Mouse (Mus musculus): ENCODE results near the gene Hnf4a. TPM values are rescaled to one million over a fixed set of nuclear protein-coding genes. Genes with fewer than 3 reads are reported as not detected.

The Hnf4a gene
- polyA plus RNA-seq, 1 experiment = 0.22 TPM

GRCm38 (mm10) chr2:163596057-163596872 lies 89.7 kb downstream of the Hnf4a start:
- no peaks in the 10 kb centered on the region for H3K27me3 ChIP-seq (ENCODE audit: control insufficient read depth, insufficient read depth, low read length)
- no peak overlapping the region for H3K4me3 ChIP-seq (ENCODE audit: extremely low read depth, insufficient read depth, insufficient read length)
- peak overlapping the region; percentile 43 for H3K27ac ChIP-seq (ENCODE audit: insufficient read depth, low read length)
- peaks cover 12% of the 10 kb centered on the region; the same call in 1 of the 2 replicates for H3K4me1 ChIP-seq (ENCODE audit: control insufficient read depth, insufficient read depth, insufficient read length)
- no peaks in the 10 kb centered on the region for H3K36me3 ChIP-seq (ENCODE audit: control insufficient read depth, insufficient read depth, low read length)
- no peak for DNase-seq (ENCODE audit: low read depth in 1 of 2, low spot score in 2 of 2)
- TF ChIP-seq POLR2A (IDR thresholded peaks at IDR 0.05; ENCODE audit: low read depth, low read length) = no peak
- TF ChIP-seq CTCF (IDR thresholded peaks at IDR 0.05; ENCODE audit: extremely low read depth, insufficient read depth, insufficient read length, insufficient replicate concordance) = no peak
- 42% methylated on average over 13 of the region's 13 CpGs for WGBS

GRCm38 (mm10) chr2:163596873-163597155 lies 90.2 kb downstream of the Hnf4a start:
- DNase-seq (ENCODE audit: low read depth in 1 of 2, low spot score in 2 of 2) = no peak
- H3K4me3 ChIP-seq (ENCODE audit: extremely low read depth, insufficient read depth, insufficient read length) = no peak overlapping the region
- TF ChIP-seq POLR2A (IDR thresholded peaks at IDR 0.05; ENCODE audit: low read depth, low read length) = no peak
- TF ChIP-seq CTCF (IDR thresholded peaks at IDR 0.05; ENCODE audit: extremely low read depth, insufficient read depth, insufficient read length, insufficient replicate concordance) = no peak
- 38% methylated on average over 3 of the region's 3 CpGs for WGBS
- no peaks in the 10 kb centered on the region for H3K27me3 ChIP-seq (ENCODE audit: control insufficient read depth, insufficient read depth, low read length)
- no peak overlapping the region for H3K27ac ChIP-seq (ENCODE audit: insufficient read depth, low read length)
- H3K36me3 ChIP-seq (ENCODE audit: control insufficient read depth, insufficient read depth, low read length) = no peaks in the 10 kb centered on the region
- peaks cover 14% of the 10 kb centered on the region; the same call in 1 of the 2 replicates for H3K4me1 ChIP-seq (ENCODE audit: control insufficient read depth, insufficient read depth, insufficient read length)

- H3K4me1 ChIP-seq (ENCODE audit: control insufficient read depth, insufficient read depth, insufficient read length) = peaks cover 14% of the 10 kb centered on the region; the same call in 1 of the 2 replicates
- H3K27me3 ChIP-seq (ENCODE audit: control insufficient read depth, insufficient read depth, low read length) = no peaks in the 10 kb centered on the region
- H3K4me3 ChIP-seq (ENCODE audit: extremely low read depth, insufficient read depth, insufficient read length) = no peak overlapping the region
- TF ChIP-seq CTCF (IDR thresholded peaks at IDR 0.05; ENCODE audit: extremely low read depth, insufficient read depth, insufficient read length, insufficient replicate concordance) = no peak
- no peak for TF ChIP-seq POLR2A (IDR thresholded peaks at IDR 0.05; ENCODE audit: low read depth, low read length)
- H3K36me3 ChIP-seq (ENCODE audit: control insufficient read depth, insufficient read depth, low read length) = no peaks in the 10 kb centered on the region
- 51% methylated on average over 4 of the region's 4 CpGs for WGBS
- H3K27ac ChIP-seq (ENCODE audit: insufficient read depth, low read length) = no peak overlapping the region
- peak; percentile 61 to 62 for DNase-seq (ENCODE audit: low read depth in 1 of 2, low spot score in 2 of 2)
Observed at GRCm38 (mm10) chr2:163597661-163598060, 91.1 kb downstream of the Hnf4a start.

GRCm38 (mm10) chr2:163599226-163599625 lies 92.6 kb downstream of the Hnf4a start:
- H3K36me3 ChIP-seq (ENCODE audit: control insufficient read depth, insufficient read depth, low read length) = no peaks in the 10 kb centered on the region
- H3K27ac ChIP-seq (ENCODE audit: insufficient read depth, low read length) = no peak overlapping the region
- no peaks in the 10 kb centered on the region for H3K27me3 ChIP-seq (ENCODE audit: control insufficient read depth, insufficient read depth, low read length)
- TF ChIP-seq CTCF (IDR thresholded peaks at IDR 0.05; ENCODE audit: extremely low read depth, insufficient read depth, insufficient read length, insufficient replicate concordance) = peak; percentile 79; the same call in 1 of the 2 replicates
- no peak for TF ChIP-seq POLR2A (IDR thresholded peaks at IDR 0.05; ENCODE audit: low read depth, low read length)
- H3K4me3 ChIP-seq (ENCODE audit: extremely low read depth, insufficient read depth, insufficient read length) = no peak overlapping the region
- 0% methylated on average over 1 of the region's 1 CpGs for WGBS
- H3K4me1 ChIP-seq (ENCODE audit: control insufficient read depth, insufficient read depth, insufficient read length) = peaks cover 19% of the 10 kb centered on the region; the same call in 1 of the 2 replicates
- DNase-seq (ENCODE audit: low read depth in 1 of 2, low spot score in 2 of 2) = peak; percentile 52 to 79

- Histone ChIP-seq H3K27me3 (ENCODE audit: control insufficient read depth, insufficient read depth, low read length) (no peaks in the 10 kb centered on the region), H3K4me1 (ENCODE audit: control insufficient read depth, insufficient read depth, insufficient read length) (peaks cover 27% of the 10 kb centered on the region; the same call in 1 of the 2 replicates), H3K4me3 (ENCODE audit: extremely low read depth, insufficient read depth, insufficient read length) (no peak overlapping the region), H3K27ac (ENCODE audit: insufficient read depth, low read length) (peak overlapping the region; percentile 12; the same call in 1 of the 2 replicates), H3K36me3 (ENCODE audit: control insufficient read depth, insufficient read depth, low read length) (no peaks in the 10 kb centered on the region)
- no peak for TF ChIP-seq CTCF (IDR thresholded peaks at IDR 0.05; ENCODE audit: extremely low read depth, insufficient read depth, insufficient read length, insufficient replicate concordance)
- DNase-seq (ENCODE audit: low read depth in 1 of 2, low spot score in 2 of 2) = no peak
- WGBS = 71% methylated on average over 7 of the region's 7 CpGs
Observed at GRCm38 (mm10) chr2:163601066-163601465, 94.5 kb downstream of the Hnf4a start.

GRCm38 (mm10) chr2:163601712-163602100 lies 95.1 kb downstream of the Hnf4a start:
- no peak for TF ChIP-seq POLR2A (IDR thresholded peaks at IDR 0.05; ENCODE audit: low read depth, low read length)
- no peak for TF ChIP-seq CTCF (IDR thresholded peaks at IDR 0.05; ENCODE audit: extremely low read depth, insufficient read depth, insufficient read length, insufficient replicate concordance)
- H3K27ac ChIP-seq (ENCODE audit: insufficient read depth, low read length) = peak overlapping the region; percentile 79
- H3K36me3 ChIP-seq (ENCODE audit: control insufficient read depth, insufficient read depth, low read length) = no peaks in the 10 kb centered on the region
- DNase-seq (ENCODE audit: low read depth in 1 of 2, low spot score in 2 of 2) = no peak
- H3K4me1 ChIP-seq (ENCODE audit: control insufficient read depth, insufficient read depth, insufficient read length) = peaks cover 26% of the 10 kb centered on the region; the same call in 1 of the 2 replicates
- 57% methylated on average over 7 of the region's 7 CpGs for WGBS
- H3K4me3 ChIP-seq (ENCODE audit: extremely low read depth, insufficient read depth, insufficient read length) = peak overlapping the region; percentile 79
- no peaks in the 10 kb centered on the region for H3K27me3 ChIP-seq (ENCODE audit: control insufficient read depth, insufficient read depth, low read length)
